Mouse (Mus musculus): ENCODE results near the gene Ndufaf8.

Gene Ndufaf8

GRCm38 (mm10) chr11:120098588-120099511 lies at the start of gene Ndufaf8, which contains the start of gene Tepsin:
Ndufaf8 (plus strand) TSS chr11:120098928.
Tepsin (minus strand) TSS chr11:120098731.
- DNase-seq (ENCODE audit: low read depth), result peak; percentile 99

GRCm38 (mm10) chr11:120049067-120049466 lies 49.7 kb upstream of the Ndufaf8 start:
- DNase-seq (ENCODE audit: low read depth), result peak; percentile 28

- DNase-seq (ENCODE audit: low read depth), result no peak
Observed at GRCm38 (mm10) chr11:120051124-120051811, 47.5 kb upstream of the Ndufaf8 start.

- DNase-seq (ENCODE audit: low read depth), result no peak
Observed at GRCm38 (mm10) chr11:120052274-120052673, 46.5 kb upstream of the Ndufaf8 start.

- DNase-seq (ENCODE audit: low read depth), result no peak
Observed at GRCm38 (mm10) chr11:120053846-120054245, 44.9 kb upstream of the Ndufaf8 start.

GRCm38 (mm10) chr11:120055953-120056732 lies 42.6 kb upstream of the Ndufaf8 start:
- no peak for DNase-seq (ENCODE audit: low read depth)

GRCm38 (mm10) chr11:120060634-120061033 lies 38.1 kb upstream of the Ndufaf8 start:
- DNase-seq (ENCODE audit: low read depth), result no peak

GRCm38 (mm10) chr11:120063326-120063725 lies 35.4 kb upstream of the Ndufaf8 start:
- no peak for DNase-seq (ENCODE audit: low read depth)

- no peak for DNase-seq (ENCODE audit: low read depth)
Observed at GRCm38 (mm10) chr11:120064006-120064667, 34.6 kb upstream of the Ndufaf8 start.

- no peak for DNase-seq (ENCODE audit: low read depth)
Observed at GRCm38 (mm10) chr11:120064668-120065040, 34.1 kb upstream of the Ndufaf8 start.

GRCm38 (mm10) chr11:120065291-120065690 lies 33.4 kb upstream of the Ndufaf8 start:
- DNase-seq (ENCODE audit: low read depth), result no peak

GRCm38 (mm10) chr11:120067834-120068233 lies 30.9 kb upstream of the Ndufaf8 start:
- DNase-seq (ENCODE audit: low read depth), result no peak

- DNase-seq (ENCODE audit: low read depth), result no peak
Observed at GRCm38 (mm10) chr11:120069261-120069660, 29.5 kb upstream of the Ndufaf8 start.

GRCm38 (mm10) chr11:120070286-120070930 lies 28.3 kb upstream of the Ndufaf8 start:
- no peak for DNase-seq (ENCODE audit: low read depth)

- DNase-seq (ENCODE audit: low read depth), result no peak
Observed at GRCm38 (mm10) chr11:120071065-120071464, 27.7 kb upstream of the Ndufaf8 start.

GRCm38 (mm10) chr11:120071731-120072320 lies 26.9 kb upstream of the Ndufaf8 start:
- no peak for DNase-seq (ENCODE audit: low read depth)

GRCm38 (mm10) chr11:120072986-120073647 lies 25.6 kb upstream of the Ndufaf8 start:
- DNase-seq (ENCODE audit: low read depth), result no peak

GRCm38 (mm10) chr11:120076191-120076590 lies 22.5 kb upstream of the Ndufaf8 start:
- DNase-seq (ENCODE audit: low read depth), result no peak

- no peak for DNase-seq (ENCODE audit: low read depth)
Observed at GRCm38 (mm10) chr11:120080282-120080681, 18.4 kb upstream of the Ndufaf8 start.
